Mouse (Mus musculus) layer of hippocampus, adult 2 months (tissue): Measurements from ENCODE around the gene Klk1b24. TPM values are rescaled to one million over a fixed set of nuclear protein-coding genes. Genes with fewer than 3 reads are reported as not detected.
"Not testable (repeated sequence)": the region's sequence is repeated elsewhere in the genome, so short reads cannot be mapped to it uniquely, and the experiment has no call there.

Experiments used
- DNase-seq, 2 experiments: peaks; one replicate each; pipeline ENCODE4 v3.0.0; 2022; ENCODE audit warnings: low spot score in 2 of 2
- H3K27ac ChIP-seq: fragments of 200-600 bp; 2 replicates; pipeline ENCODE4 v1.8.1; 2022
- H3K4me3 ChIP-seq: fragments of 200-600 bp; 2 replicates; pipeline ENCODE4 v1.8.1; 2022; ENCODE audit warnings: mild to moderate bottlenecking
- CTCF ChIP-seq: fragments of 200-600 bp; conservative IDR thresholded peaks from 2 replicates; pipeline ENCODE4 v1.8.1; 2022; ENCODE audit warnings: antibody characterized with exemption, mild to moderate bottlenecking, moderate library complexity
- long read RNA-seq, 2 experiments: library from polyadenylated mRNA; stranded (forward); transcript quantifications; one replicate each; pipeline ENCODE4 v2.0.0; 2021; ENCODE audit warnings: borderline mapping rate in 2 of 2
- total RNA-seq, 2 experiments: library from RNA; stranded (reverse); gene quantifications; 2 replicates each; pipeline ENCODE4 v1.2.3; 2021

The Klk1b24 gene
- total RNA-seq = not detected
- long read RNA-seq, experiment 1 = 0 reads
- long read RNA-seq, experiment 2 = 0 reads

GRCm38 (mm10) chr7:44187936-44188335 is at the start of gene Klk1b24:
Klk1b24 (plus strand) TSS chr7:44188236.
- H3K27ac ChIP-seq, H3K4me3 ChIP-seq, DNase-seq: not testable (repeated sequence)

- no peak for TF ChIP-seq CTCF
- DNase-seq = no peak
- Histone ChIP-seq H3K27ac (no peak overlapping the region), H3K4me3 (no peak overlapping the region)
Measured at GRCm38 (mm10) chr7:44179299-44180045, 8.6 kb upstream of the Klk1b24 start.

GRCm38 (mm10) chr7:44186516-44186915 is 1.5 kb upstream of the Klk1b24 start:
- DNase-seq, H3K4me3 ChIP-seq, H3K27ac ChIP-seq: not testable (repeated sequence)

GRCm38 (mm10) chr7:44193466-44193865 is 5.4 kb downstream of the Klk1b24 start:
- not testable (repeated sequence) for DNase-seq, H3K27ac ChIP-seq, H3K4me3 ChIP-seq

- no peak for DNase-seq
- TF ChIP-seq CTCF = no peak
- H3K4me3 ChIP-seq = no peak within 1 kb of the TSS
- H3K27ac ChIP-seq = no peak within 1 kb of the TSS
Measured at GRCm38 (mm10) chr7:44197891-44198290, 9.9 kb downstream of the Klk1b24 start, which contains the start of gene Klk1b3. Klk1b3 (plus strand) TSS chr7:44198191.

- H3K4me3 ChIP-seq, DNase-seq, H3K27ac ChIP-seq: not testable (repeated sequence)
Measured at GRCm38 (mm10) chr7:44207135-44207534, 19.1 kb downstream of the Klk1b24 start, which contains the start of gene Klk1b4. Klk1b4 (plus strand) TSS chr7:44207435.

- TF ChIP-seq CTCF = no peak
- Histone ChIP-seq H3K27ac (no peak overlapping the region), H3K4me3 (no peak overlapping the region)
- DNase-seq = no peak
Measured at GRCm38 (mm10) chr7:44208307-44208706, 20.3 kb downstream of the Klk1b24 start.

GRCm38 (mm10) chr7:44215645-44216044 is 27.6 kb downstream of the Klk1b24 start, which contains the start of gene Klk1b5:
Klk1b5 (plus strand) TSS chr7:44215945.
- Histone ChIP-seq H3K4me3 (no peak within 1 kb of the TSS), H3K27ac (no peak within 1 kb of the TSS)
- TF ChIP-seq CTCF = no peak
- no peak for DNase-seq

GRCm38 (mm10) chr7:44221601-44222000 is 33.6 kb downstream of the Klk1b24 start:
- not testable (repeated sequence) for H3K4me3 ChIP-seq, DNase-seq, H3K27ac ChIP-seq

GRCm38 (mm10) chr7:44222335-44222734 is 34.3 kb downstream of the Klk1b24 start:
- not testable (repeated sequence) for DNase-seq, H3K4me3 ChIP-seq, H3K27ac ChIP-seq

GRCm38 (mm10) chr7:44225076-44225475 is 37.0 kb downstream of the Klk1b24 start, which contains the start of gene Klk1:
Klk1 (plus strand) TSS chr7:44225360.
- Histone ChIP-seq H3K4me3 (no peak within 1 kb of the TSS), H3K27ac (no peak within 1 kb of the TSS)
- no peak for DNase-seq
- no peak for TF ChIP-seq CTCF

GRCm38 (mm10) chr7:44235909-44236308 is 47.9 kb downstream of the Klk1b24 start, which contains the start of gene Gm36864:
Gm36864 (plus strand) TSS chr7:44236177.
- Histone ChIP-seq H3K27ac (no peak within 1 kb of the TSS), H3K4me3 (no peak within 1 kb of the TSS)
- no peak for TF ChIP-seq CTCF
- no peak for DNase-seq

GRCm38 (mm10) chr7:44239913-44240312 is 51.9 kb downstream of the Klk1b24 start:
- H3K27ac ChIP-seq = no peak overlapping the region
- H3K4me3 ChIP-seq = no peak overlapping the region
- DNase-seq = no peak
- no peak for TF ChIP-seq CTCF

GRCm38 (mm10) chr7:44240712-44241111 is 52.7 kb downstream of the Klk1b24 start:
- DNase-seq = no peak
- no peak overlapping the region for H3K27ac ChIP-seq
- TF ChIP-seq CTCF = no peak
- H3K4me3 ChIP-seq = no peak overlapping the region
